In genomic region chr7:138083980-138084379, GRCm38 (mm10) we compare ENCODE assay signal across 9 mouse cellular contexts.
DNase-seq lines count a peak whose midpoint lies in the region; ATAC-seq and TF ChIP-seq lines count a peak whose summit lies in the region.
"Had no signal": no experiment of that assay in that cellular context is flagged by ENCODE, and none has a peak within 500 bp of the region (broad histone marks: within the 10 kb centered on the region; RNA-seq: fewer than 3 reads in every experiment).

No protein-coding gene starts in this region.

- no peaks in the 10 kb centered on the region for H3K4me1 ChIP-seq in ES-Bruce4 (ENCODE audit: control insufficient read depth, insufficient read depth, low read length)
- H3K4me1 ChIP-seq in embryonic facial prominence, embryonic 12.5 days = no peaks in the 10 kb centered on the region
- H3K4me1 ChIP-seq in heart, embryonic 15.5 days (replicated peaks) = no peaks in the 10 kb centered on the region
- no peaks in the 10 kb centered on the region for H3K4me1 ChIP-seq in lung, embryonic 15.5 days

- no peak overlapping the region for H3K4me2 ChIP-seq in embryonic facial prominence, embryonic 12.5 days (replicated peaks)
- H3K4me2 ChIP-seq in heart, embryonic 15.5 days = no peak overlapping the region
- no peak overlapping the region for H3K4me2 ChIP-seq in lung, embryonic 15.5 days
- H3K4me2 ChIP-seq: heart, embryonic 13.5 days had no signal

- H3K9me3 ChIP-seq in ES-Bruce4 (replicated peaks; ENCODE audit: control insufficient read depth, insufficient read depth, low read length, poor library complexity, severe bottlenecking) = no peaks in the 10 kb centered on the region
- no peaks in the 10 kb centered on the region for H3K9me3 ChIP-seq in embryonic facial prominence, embryonic 12.5 days
- H3K9me3 ChIP-seq in heart, embryonic 15.5 days (replicated peaks) = no peaks in the 10 kb centered on the region
- H3K9me3 ChIP-seq in lung, embryonic 15.5 days = no peaks in the 10 kb centered on the region
- H3K9me3 ChIP-seq: heart, embryonic 13.5 days had no signal

- TF ChIP-seq EP300 in ES-Bruce4 (IDR thresholded peaks at IDR 0.05; ENCODE audit: insufficient read depth, low read depth, low read length) = no peak

- no peak overlapping the region for H3K4me3 ChIP-seq in ES-Bruce4 (ENCODE audit: low read depth, low read length)
- no peak overlapping the region for H3K4me3 ChIP-seq in embryonic facial prominence, embryonic 12.5 days
- H3K4me3 ChIP-seq in heart, embryonic 15.5 days = no peak overlapping the region
- H3K4me3 ChIP-seq in lung, embryonic 15.5 days = no peak overlapping the region
- H3K4me3 ChIP-seq: heart, embryonic 13.5 days had no signal

- H3K27me3 ChIP-seq in ES-Bruce4 (ENCODE audit: control insufficient read depth, insufficient read depth, low read length, poor library complexity, severe bottlenecking) = no peaks in the 10 kb centered on the region
- no peaks in the 10 kb centered on the region for H3K27me3 ChIP-seq in embryonic facial prominence, embryonic 12.5 days
- no peaks in the 10 kb centered on the region for H3K27me3 ChIP-seq in heart, embryonic 15.5 days
- no peaks in the 10 kb centered on the region for H3K27me3 ChIP-seq in lung, embryonic 15.5 days
- H3K27me3 ChIP-seq: heart, embryonic 13.5 days had no signal

- peak; percentile 79 for ATAC-seq in embryonic facial prominence, embryonic 12.5 days (ENCODE audit: insufficient number of reproducible peaks, insufficient read depth, low FRiP score, low TSS enrichment)
- peak; percentile 53; the same call in 1 of the 2 replicates for ATAC-seq in heart, embryonic 15.5 days (replicated peaks; ENCODE audit: insufficient number of reproducible peaks, insufficient read depth, low FRiP score, low read depth)
- ATAC-seq in lung, embryonic 15.5 days (ENCODE audit: borderline replicate concordance, extremely low read depth, low FRiP score, low TSS enrichment) = peak; percentile 75

- 13% methylated on average over 5 of the region's 5 CpGs for WGBS in embryonic facial prominence, embryonic 12.5 days
- WGBS in heart, embryonic 15.5 days = 17% methylated on average over 5 of the region's 5 CpGs
- WGBS in lung, embryonic 15.5 days = 16% methylated on average over 5 of the region's 5 CpGs

- no peaks in the 10 kb centered on the region for H3K36me3 ChIP-seq in ES-Bruce4 (ENCODE audit: control insufficient read depth, insufficient read depth, low read length, poor library complexity, severe bottlenecking)
- H3K36me3 ChIP-seq in embryonic facial prominence, embryonic 12.5 days = no peaks in the 10 kb centered on the region
- no peaks in the 10 kb centered on the region for H3K36me3 ChIP-seq in heart, embryonic 15.5 days
- H3K36me3 ChIP-seq in lung, embryonic 15.5 days = no peaks in the 10 kb centered on the region
- H3K36me3 ChIP-seq: heart, embryonic 13.5 days had no signal

- peak; percentile 96 for TF ChIP-seq CTCF in ES-Bruce4 (IDR thresholded peaks at IDR 0.05; ENCODE audit: low read depth, low read length)

- H3K9ac ChIP-seq in ES-Bruce4 (ENCODE audit: low read depth, poor library complexity, severe bottlenecking) = no peak overlapping the region
- no peak overlapping the region for H3K9ac ChIP-seq in embryonic facial prominence, embryonic 12.5 days
- H3K9ac ChIP-seq in heart, embryonic 15.5 days = no peak overlapping the region
- no peak overlapping the region for H3K9ac ChIP-seq in lung, embryonic 15.5 days
- H3K9ac ChIP-seq: heart, embryonic 13.5 days had no signal

- H3K27ac ChIP-seq in ES-Bruce4 (ENCODE audit: insufficient read depth, low read length) = no peak overlapping the region
- H3K27ac ChIP-seq in embryonic facial prominence, embryonic 12.5 days = no peak overlapping the region
- H3K27ac ChIP-seq in heart, embryonic 15.5 days = no peak overlapping the region
- no peak overlapping the region for H3K27ac ChIP-seq in lung, embryonic 15.5 days
- H3K27ac ChIP-seq: heart, embryonic 13.5 days had no signal

- DNase-seq in adrenal gland, postnatal 14 days = peak; percentile 96
- DNase-seq in layer of hippocampus, adult 18-20 months (ENCODE audit: low spot score in 2 of 2) = peak; percentile 9 to 68
- DNase-seq in right cerebral cortex, postnatal 14 days = peak; percentile 66
- DNase-seq in urinary bladder, postnatal 4 days (ENCODE audit: low spot score in 2 of 2) = peak; percentile 78 to 89

- no peak for TF ChIP-seq POLR2A in ES-Bruce4 (IDR thresholded peaks at IDR 0.05; ENCODE audit: insufficient read depth, low read length)

Comparison
In these comparisons a context has a peak if more than half of its experiments do, and no peak if none do; other contexts are left out.
1. DNase-seq: peak in every context shown above with its lines; median percentile 96 in adrenal gland, postnatal 14 days; 84 in urinary bladder, postnatal 4 days; 66 in right cerebral cortex, postnatal 14 days; 38 in layer of hippocampus, adult 18-20 months.